Mouse (Mus musculus) liver, embryonic 14.5 days (tissue): Measurements from ENCODE around the gene Tyw1. TPM values are rescaled to one million over a fixed set of nuclear protein-coding genes. Genes with fewer than 3 reads are reported as not detected.

Source experiments
- ATAC-seq: fragments of 200-750 bp; cut with Nextera tagmentation; 2 replicates; pipeline ENCODE4 v1.8.0; 2017; ENCODE audit warnings: moderate number of reproducible peaks, mild to moderate bottlenecking, moderate library complexity; ENCODE audit not compliant: insufficient read depth
- DNase-seq, 3 experiments: peaks; one replicate each; pipeline ENCODE4 v3.0.0-alpha.2; 2012 to 2013; ENCODE audit warnings: low read depth in 3 of 3, low spot score in 3 of 3
- H3K27ac ChIP-seq: fragments of 300-500 bp; sonication (generic); 2 replicates; pipeline ENCODE4 v1.5.1; 2014; ENCODE audit warnings: moderate library complexity, mild to moderate bottlenecking, control low read depth, inconsistent platforms
- H3K27me3 ChIP-seq: fragments of 300-500 bp; sonication (generic); 2 replicates; pipeline ENCODE4 v1.6.1; 2014; ENCODE audit warnings: mild to moderate bottlenecking, low read length, moderate library complexity; ENCODE audit not compliant: control insufficient read depth, insufficient read depth
- H3K36me3 ChIP-seq: fragments of 300-500 bp; sonication (generic); replicated peaks from 2 replicates; pipeline ENCODE4 v1.6.1; 2014; ENCODE audit warnings: low read depth; ENCODE audit not compliant: control insufficient read depth, insufficient read depth
- H3K4me1 ChIP-seq, 2 experiments: fragments of 200-500 bp in 1 of 2; fragments of 300-500 bp in 1 of 2; sonication (generic) in 1 of 2; replicated peaks; 2 replicates each; pipeline ENCODE4 v1.6.1; 2012 to 2014; ENCODE audit warnings: antibody characterized with exemption in 1 of 2, inconsistent platforms in 1 of 2, low read length in 1 of 2; ENCODE audit not compliant: control insufficient read depth in 2 of 2, insufficient read depth in 2 of 2
- H3K4me2 ChIP-seq: fragments of 300-500 bp; sonication (generic); 2 replicates; pipeline ENCODE4 v1.6.1; 2014; ENCODE audit warnings: low read depth, mild to moderate bottlenecking, control low read depth, moderate library complexity
- H3K4me3 ChIP-seq, 2 experiments: fragments of 200-500 bp in 1 of 2; fragments of 300-500 bp in 1 of 2; sonication (generic) in 1 of 2; 2 replicates each; pipeline ENCODE4 v1.5.1; 2012 to 2014; ENCODE audit warnings: low read depth in 2 of 2, low read length in 2 of 2, mild to moderate bottlenecking in 2 of 2, control low read depth in 1 of 2, inconsistent platforms in 1 of 2, moderate library complexity in 1 of 2; ENCODE audit not compliant: insufficient read depth in 1 of 2
- H3K9ac ChIP-seq: fragments of 300-500 bp; sonication (generic); replicated peaks from 2 replicates; pipeline ENCODE4 v1.6.1; 2014; ENCODE audit warnings: mild to moderate bottlenecking, control low read depth, moderate library complexity
- H3K9me3 ChIP-seq: fragments of 300-500 bp; sonication (generic); 2 replicates; pipeline ENCODE4 v1.6.1; 2016; ENCODE audit warnings: low read length, mixed read lengths; ENCODE audit not compliant: control insufficient read depth
- CTCF ChIP-seq: IDR thresholded peaks from 2 replicates; pipeline ENCODE4 v1.5.1; 2016; ENCODE audit warnings: antibody characterized with exemption, low read depth, control low read depth
- EP300 ChIP-seq: IDR thresholded peaks from 2 replicates; pipeline ENCODE4 v1.6.1; 2016; ENCODE audit warnings: antibody characterized with exemption, low read depth
- WGBS: fragments of 180-500 bp; shearing (Covaris S2); extraction: QIAGEN DNeasy Blood & Tissue Kit; methylation state at CpG from one replicate; pipeline ENCODE4 v1.1.7; 2014; ENCODE audit not compliant: insufficient replicate concordance; 5-methylcytosine and 5-hydroxymethylcytosine counted together
- polyA plus RNA-seq, 2 experiments: library from polyadenylated mRNA; depleted of rRNA in 1 of 2; stranded (reverse) in 1 of 2; unstranded in 1 of 2; fragments of >200 nt; fragmentation: Nextera tagmentation in 1 of 2; extraction: Ambion mirVana in 1 of 2; gene quantifications; 2 replicates each; pipeline versions ENCODE4 v1.2.1 to v1.2.3; 2012 to 2014

The Tyw1 gene
- polyA plus RNA-seq, 2 experiments, result 6.8 to 12.1 TPM

DNA sequence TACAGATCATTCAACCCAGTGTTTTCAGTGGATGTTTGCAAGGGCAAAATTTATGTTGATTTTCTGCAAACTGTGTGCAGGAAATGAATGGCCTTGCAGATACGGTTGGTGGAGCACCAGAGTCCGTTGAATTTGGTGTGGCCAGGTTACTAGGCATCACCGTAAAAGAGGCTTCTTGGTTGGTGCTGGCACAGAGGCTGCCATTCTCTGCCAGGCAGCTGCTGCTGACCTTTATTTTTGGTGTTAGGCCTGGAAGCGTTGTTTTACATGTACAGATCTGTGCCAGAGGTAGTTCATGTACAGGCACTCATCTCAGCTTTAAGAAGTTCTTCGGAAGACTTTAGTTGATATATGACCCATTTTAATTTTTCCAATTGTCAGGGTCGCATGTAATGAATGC is 48.2 kb downstream of the Tyw1 start:
- TF ChIP-seq CTCF (no peak), EP300 (no peak)
- H3K9me3 ChIP-seq, result no peaks in the 10 kb centered on the region
- H3K4me1 ChIP-seq, result no peaks in the 10 kb centered on the region
- no peak for DNase-seq
- H3K4me3 ChIP-seq, result no peak overlapping the region
- no peak for ATAC-seq
- no peak overlapping the region for H3K4me2 ChIP-seq
- H3K27me3 ChIP-seq, result no peaks in the 10 kb centered on the region
- no peak overlapping the region for H3K9ac ChIP-seq
- peaks cover 3% of the 10 kb centered on the region for H3K36me3 ChIP-seq
- no peak overlapping the region for H3K27ac ChIP-seq
- 78% methylated on average over 6 of the region's 6 CpGs for WGBS

DNA sequence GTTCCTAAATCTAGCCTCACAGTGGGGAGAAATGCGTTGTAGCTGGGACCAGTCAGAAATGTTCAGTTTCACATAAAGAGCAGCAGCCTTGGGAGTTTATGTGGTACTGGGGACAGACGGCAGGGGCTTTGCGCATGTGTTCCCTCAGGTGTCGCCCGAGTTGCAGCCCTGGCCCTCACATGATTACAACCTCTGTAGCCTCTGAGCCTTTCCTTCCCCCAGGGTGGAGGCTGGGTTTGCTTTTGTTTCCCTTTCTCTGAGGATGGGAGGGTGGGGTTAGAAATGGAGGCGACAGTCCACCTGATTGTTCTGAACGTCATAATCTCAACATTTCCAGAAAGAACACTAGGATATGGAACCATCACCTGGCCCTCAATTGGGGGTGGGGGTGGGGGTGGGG is 52.5 kb downstream of the Tyw1 start:
- no peak overlapping the region for H3K9ac ChIP-seq
- TF ChIP-seq EP300, result no peak
- H3K4me2 ChIP-seq, result no peak overlapping the region
- H3K36me3 ChIP-seq, result peaks cover 3% of the 10 kb centered on the region; the same call in 1 of the 2 replicates
- no peaks in the 10 kb centered on the region for H3K4me1 ChIP-seq
- DNase-seq (no peak), ATAC-seq (no peak)
- no peak overlapping the region for H3K27ac ChIP-seq
- WGBS, result 80% methylated on average over 7 of the region's 7 CpGs
- H3K9me3 ChIP-seq, result no peaks in the 10 kb centered on the region
- H3K27me3 ChIP-seq, result no peaks in the 10 kb centered on the region
- no peak overlapping the region for H3K4me3 ChIP-seq

DNA sequence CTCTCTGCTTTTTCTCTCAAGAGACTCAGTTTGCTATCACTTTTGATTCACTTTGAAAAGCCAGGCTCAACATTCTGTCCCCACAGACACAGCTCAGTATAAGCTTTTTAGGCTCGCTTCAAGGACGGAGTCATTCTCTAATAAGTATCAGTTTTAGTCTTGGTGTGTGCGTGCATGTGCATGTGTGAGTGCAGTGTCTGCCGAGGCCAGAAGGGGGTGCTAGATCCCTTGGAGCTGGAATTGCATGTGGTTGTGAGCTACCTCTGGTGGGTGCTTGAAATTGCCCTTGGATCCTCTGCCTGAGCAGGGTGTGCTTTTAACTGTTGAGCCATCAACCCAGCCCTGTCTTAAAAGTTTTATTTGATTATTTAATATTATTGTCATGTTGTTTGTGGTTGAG is 54.7 kb downstream of the Tyw1 start:
- no peaks in the 10 kb centered on the region for H3K36me3 ChIP-seq
- DNase-seq, result no peak
- H3K4me1 ChIP-seq, result no peaks in the 10 kb centered on the region
- no peak for ATAC-seq
- WGBS, result 86% methylated on average over 4 of the region's 4 CpGs
- TF ChIP-seq EP300, result no peak
- peak; percentile 62 for TF ChIP-seq CTCF
- H3K4me3 ChIP-seq, result no peak overlapping the region
- H3K9me3 ChIP-seq, result no peaks in the 10 kb centered on the region
- no peak overlapping the region for H3K9ac ChIP-seq
- no peak overlapping the region for H3K27ac ChIP-seq
- H3K4me2 ChIP-seq, result no peak overlapping the region
- H3K27me3 ChIP-seq, result no peaks in the 10 kb centered on the region

DNA sequence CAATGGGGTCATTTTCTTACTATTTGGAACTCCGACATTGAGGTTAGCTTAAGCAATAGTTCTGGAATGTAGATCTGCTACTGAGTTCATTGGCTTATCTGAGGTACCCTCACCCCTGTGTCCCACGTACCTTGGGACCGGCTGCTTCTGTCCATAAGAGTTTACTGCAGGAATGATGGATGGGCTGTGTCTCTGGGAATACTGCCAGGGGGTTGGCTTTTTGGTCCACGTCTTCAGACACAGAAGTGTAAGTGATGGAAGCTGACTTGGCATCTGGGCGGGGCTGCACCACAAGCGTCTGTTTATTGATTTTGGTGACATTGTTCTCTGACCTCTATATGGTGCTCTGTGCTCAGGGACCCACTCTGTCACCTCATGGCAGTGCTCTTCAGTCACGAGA is 55.4 kb downstream of the Tyw1 start:
- peaks cover 4% of the 10 kb centered on the region; the same call in 1 of the 2 replicates for H3K36me3 ChIP-seq
- TF ChIP-seq EP300, result no peak
- no peak for TF ChIP-seq CTCF
- H3K4me2 ChIP-seq, result no peak overlapping the region
- H3K27ac ChIP-seq, result no peak overlapping the region
- DNase-seq (no peak), ATAC-seq (no peak)
- H3K4me1 ChIP-seq, result no peaks in the 10 kb centered on the region
- no peak overlapping the region for H3K4me3 ChIP-seq
- H3K9ac ChIP-seq, result no peak overlapping the region
- no peaks in the 10 kb centered on the region for H3K9me3 ChIP-seq
- H3K27me3 ChIP-seq, result no peaks in the 10 kb centered on the region
- 80% methylated on average over 7 of the region's 7 CpGs for WGBS

DNA sequence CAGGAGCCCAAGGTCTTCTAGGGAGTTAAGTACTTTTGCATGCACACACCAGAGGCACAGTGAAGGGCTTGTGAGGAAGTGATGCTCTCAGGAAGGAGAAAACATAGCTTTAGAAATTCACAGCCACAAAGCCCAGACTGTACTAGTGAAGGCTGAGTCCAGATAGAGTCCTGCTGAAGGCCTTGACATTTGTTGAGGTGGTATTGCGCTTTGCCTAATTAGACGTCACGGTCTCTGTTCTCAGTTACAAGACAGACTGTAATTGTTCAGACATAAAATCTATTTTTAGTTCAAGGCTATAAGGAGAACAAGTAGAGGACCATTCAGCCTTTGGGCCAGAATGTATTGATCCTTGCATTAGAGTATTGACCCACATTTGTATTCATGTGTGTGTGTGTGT is 58.1 kb downstream of the Tyw1 start:
- Histone ChIP-seq H3K27ac (no peak overlapping the region), H3K4me3 (no peak overlapping the region), H3K9me3 (no peaks in the 10 kb centered on the region), H3K27me3 (no peaks in the 10 kb centered on the region), H3K4me1 (no peaks in the 10 kb centered on the region), H3K4me2 (no peak overlapping the region), H3K9ac (no peak overlapping the region), H3K36me3 (peaks cover 4% of the 10 kb centered on the region; the same call in 1 of the 2 replicates)
- TF ChIP-seq EP300 (no peak), CTCF (no peak)
- no peak for DNase-seq
- ATAC-seq, result no peak
- WGBS, result 84% methylated on average over 3 of the region's 3 CpGs

DNA sequence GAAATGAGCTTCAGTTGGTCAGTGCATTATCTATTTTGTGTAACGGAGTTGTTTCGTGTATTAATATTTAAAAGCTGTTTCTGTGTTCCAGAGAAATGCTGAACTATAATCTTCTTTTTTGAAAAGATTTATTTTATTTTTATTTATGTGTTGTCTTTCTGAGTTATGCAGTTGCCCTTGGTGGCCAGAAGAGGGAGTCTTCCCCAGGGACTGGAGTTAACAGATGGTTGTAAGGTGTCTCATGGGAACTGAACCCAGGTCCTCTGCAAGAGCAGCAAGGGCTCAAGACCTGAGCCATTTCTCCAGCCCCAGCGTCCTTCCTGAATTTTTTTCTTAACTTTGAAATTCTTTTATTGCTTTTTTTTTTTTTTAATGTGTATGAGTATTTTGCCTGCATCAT is 59.5 kb downstream of the Tyw1 start:
- Histone ChIP-seq H3K27me3 (no peaks in the 10 kb centered on the region), H3K9ac (no peak overlapping the region), H3K4me2 (no peak overlapping the region), H3K27ac (no peak overlapping the region), H3K9me3 (no peaks in the 10 kb centered on the region), H3K4me1 (no peaks in the 10 kb centered on the region), H3K4me3 (no peak overlapping the region), H3K36me3 (peaks cover 4% of the 10 kb centered on the region; the same call in 1 of the 2 replicates)
- ATAC-seq, result no peak
- DNase-seq, result no peak
- WGBS, result 78% methylated on average over 3 of the region's 3 CpGs
- no peak for TF ChIP-seq EP300
- TF ChIP-seq CTCF, result peak; percentile 45
